Mouse (Mus musculus) neural tube, embryonic 14.5 days (tissue): ENCODE measurements around the gene Gm42688. TPM values are rescaled to one million over a fixed set of nuclear protein-coding genes. Genes with fewer than 3 reads are reported as not detected.

Experiments used
- ATAC-seq: fragments of 200-750 bp; cut with Nextera tagmentation; 2 replicates; pipeline ENCODE4 v1.8.0; 2017; ENCODE audit warnings: low read depth, mild to moderate bottlenecking, moderate TSS enrichment, moderate library complexity
- H3K27ac ChIP-seq: fragments of 300-500 bp; sonication (generic); 2 replicates; pipeline ENCODE4 v1.5.1; 2014; ENCODE audit warnings: low read depth, mild to moderate bottlenecking, control low read depth, low read length, moderate library complexity, mixed read lengths
- H3K27me3 ChIP-seq: fragments of 300-500 bp; sonication (generic); 2 replicates; pipeline ENCODE4 v1.6.1; 2014; ENCODE audit warnings: low read length; ENCODE audit not compliant: control insufficient read depth, insufficient read depth
- H3K36me3 ChIP-seq: fragments of 300-500 bp; sonication (generic); 2 replicates; pipeline ENCODE4 v1.6.1; 2014; ENCODE audit warnings: low read length, mixed read lengths; ENCODE audit not compliant: control insufficient read depth, insufficient read depth
- H3K4me1 ChIP-seq: fragments of 300-500 bp; sonication (generic); 2 replicates; pipeline ENCODE4 v1.6.1; 2014; ENCODE audit warnings: low read length; ENCODE audit not compliant: control insufficient read depth, insufficient read depth
- H3K4me2 ChIP-seq: fragments of 300-500 bp; sonication (generic); 2 replicates; pipeline ENCODE4 v1.6.1; 2014; ENCODE audit warnings: mild to moderate bottlenecking, low read depth, low read length, control low read depth
- H3K4me3 ChIP-seq: fragments of 300-500 bp; sonication (generic); 2 replicates; pipeline ENCODE4 v1.5.1; 2014; ENCODE audit warnings: low read depth, low read length, control low read depth, mixed read lengths
- H3K9ac ChIP-seq: fragments of 300-500 bp; sonication (generic); replicated peaks from 2 replicates; pipeline ENCODE4 v1.6.1; 2014; ENCODE audit warnings: low read depth, mild to moderate bottlenecking, control low read depth, low read length, mixed read lengths
- H3K9me3 ChIP-seq: fragments of 300-500 bp; sonication (generic); 2 replicates; pipeline ENCODE4 v1.6.1; 2016; ENCODE audit warnings: low read length; ENCODE audit not compliant: control insufficient read depth
- WGBS: fragments of 180-500 bp; shearing (Covaris S2); extraction: QIAGEN DNeasy Blood & Tissue Kit; methylation state at CpG from one replicate; pipeline ENCODE4 v1.1.7; 2014; 5-methylcytosine and 5-hydroxymethylcytosine counted together
- polyA plus RNA-seq: library from polyadenylated mRNA; unstranded; fragments of >200 nt; fragmentation: Nextera tagmentation; extraction: Ambion mirVana; gene quantifications from 2 replicates; pipeline ENCODE4 v1.2.1, GENCODE M21; 2014

Gene Gm42688
- polyA plus RNA-seq, 1 experiment from 2014 or later, result 4.3 TPM

GRCm38 (mm10) chr6:83119734-83120051 is 18.3 kb downstream of the Gm42688 start:
- Histone ChIP-seq H3K4me1 (peaks cover 45% of the 10 kb centered on the region), H3K27ac (0 out of 2 replicates have a peak overlapping the region, but pooled peaks have one; percentile 8), H3K36me3 (peaks cover 16% of the 10 kb centered on the region), H3K4me3 (peak overlapping the region; percentile 65; the same call in 1 of the 2 replicates), H3K27me3 (no peaks in the 10 kb centered on the region), H3K9ac (peak overlapping the region; percentile 95; the same call in 1 of the 2 replicates), H3K9me3 (no peaks in the 10 kb centered on the region), H3K4me2 (peak overlapping the region; percentile 92)
- no peak for ATAC-seq
- WGBS, result 66% methylated on average over 7 of the region's 7 CpGs

DNA sequence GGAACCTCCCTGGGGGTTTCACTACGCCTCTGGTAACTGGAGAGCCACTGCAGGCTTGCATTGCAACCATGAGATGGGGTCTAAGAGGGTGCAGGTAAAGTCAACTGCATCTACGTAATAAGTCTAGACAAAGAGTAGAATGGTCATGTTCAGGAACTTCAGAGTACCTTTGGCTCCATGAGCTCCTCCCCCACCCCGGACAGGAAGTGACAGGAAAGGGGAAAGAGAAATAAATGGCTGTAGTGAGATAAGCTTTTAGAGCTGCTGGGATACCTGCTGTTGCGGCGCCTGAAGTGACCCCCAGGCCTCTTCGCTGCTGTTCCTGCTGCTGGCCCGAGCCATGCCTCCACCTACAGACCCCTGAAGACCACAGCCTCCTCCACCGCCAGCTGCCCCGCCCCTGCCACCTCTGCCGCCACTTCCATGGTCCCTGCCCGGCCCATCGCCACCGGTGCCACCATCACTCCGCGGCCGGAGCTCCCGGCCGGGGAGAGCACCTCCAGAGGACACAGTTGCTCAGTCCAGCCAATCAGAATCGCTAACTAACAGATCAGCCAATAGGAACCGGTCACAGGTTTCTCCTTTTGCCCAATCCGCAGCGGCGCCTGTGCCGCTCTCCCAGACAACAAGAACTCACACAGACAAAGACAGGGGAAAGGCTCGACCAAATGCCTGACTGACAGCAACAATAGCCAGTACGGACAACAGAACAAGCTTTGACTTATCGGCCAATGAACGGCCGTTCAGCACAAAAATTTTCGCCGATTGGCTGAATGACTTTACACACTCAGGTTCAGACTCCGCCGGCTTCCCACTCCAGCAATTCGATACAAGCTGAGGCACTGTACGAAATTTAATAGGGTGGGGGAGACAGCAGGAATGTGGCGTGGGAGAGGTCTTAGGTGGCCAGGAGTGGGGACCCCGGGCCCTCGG is 19.8 kb downstream of the Gm42688 start, which contains the start of gene Wbp1:
Gene Wbp1 (minus strand): TSS at position 630 of the 933 bp plus-strand sequence.
- WGBS, result under 1% methylated on average over 38 of the region's 38 CpGs
- Histone ChIP-seq H3K9ac (peak within 1 kb of the TSS; percentile 95), H3K4me3 (peak within 1 kb of the TSS; percentile 65), H3K27ac (peak within 1 kb of the TSS; percentile 98), H3K4me2 (peak within 1 kb of the TSS; percentile 92), H3K27me3 (no peaks in the 10 kb centered on the region), H3K36me3 (peaks cover 16% of the 10 kb centered on the region), H3K9me3 (no peaks in the 10 kb centered on the region), H3K4me1 (peaks cover 43% of the 10 kb centered on the region)
- ATAC-seq, result peak; percentile 94

GRCm38 (mm10) chr6:83121863-83122710 is 20.7 kb downstream of the Gm42688 start:
- under 1% methylated on average over 48 of the region's 52 CpGs for WGBS
- H3K36me3 ChIP-seq, result peaks cover 13% of the 10 kb centered on the region
- H3K4me3 ChIP-seq, result peak overlapping the region; percentile 65
- H3K27ac ChIP-seq, result peak overlapping the region; percentile 98
- H3K9me3 ChIP-seq, result no peaks in the 10 kb centered on the region
- H3K9ac ChIP-seq, result peak overlapping the region; percentile 95
- H3K27me3 ChIP-seq, result no peaks in the 10 kb centered on the region
- H3K4me1 ChIP-seq, result peaks cover 35% of the 10 kb centered on the region
- peak; percentile 8; the same call in 1 of the 2 replicates for ATAC-seq
- peak overlapping the region; percentile 92 for H3K4me2 ChIP-seq

- H3K4me2 ChIP-seq, result peak overlapping the region; percentile 92; the same call in 1 of the 2 replicates
- 65% methylated on average over 5 of the region's 5 CpGs for WGBS
- H3K27me3 ChIP-seq, result no peaks in the 10 kb centered on the region
- peaks cover 9% of the 10 kb centered on the region for H3K36me3 ChIP-seq
- H3K9me3 ChIP-seq, result no peaks in the 10 kb centered on the region
- peaks cover 35% of the 10 kb centered on the region for H3K4me1 ChIP-seq
- 0 out of 2 replicates have a peak overlapping the region, but pooled peaks have one; percentile 11 for H3K9ac ChIP-seq
- peak overlapping the region; percentile 16; the same call in 1 of the 2 replicates for H3K27ac ChIP-seq
- no peak for ATAC-seq
- peak overlapping the region; percentile 3; the same call in 1 of the 2 replicates for H3K4me3 ChIP-seq
Measured at GRCm38 (mm10) chr6:83122961-83123360, 21.5 kb downstream of the Gm42688 start.

DNA sequence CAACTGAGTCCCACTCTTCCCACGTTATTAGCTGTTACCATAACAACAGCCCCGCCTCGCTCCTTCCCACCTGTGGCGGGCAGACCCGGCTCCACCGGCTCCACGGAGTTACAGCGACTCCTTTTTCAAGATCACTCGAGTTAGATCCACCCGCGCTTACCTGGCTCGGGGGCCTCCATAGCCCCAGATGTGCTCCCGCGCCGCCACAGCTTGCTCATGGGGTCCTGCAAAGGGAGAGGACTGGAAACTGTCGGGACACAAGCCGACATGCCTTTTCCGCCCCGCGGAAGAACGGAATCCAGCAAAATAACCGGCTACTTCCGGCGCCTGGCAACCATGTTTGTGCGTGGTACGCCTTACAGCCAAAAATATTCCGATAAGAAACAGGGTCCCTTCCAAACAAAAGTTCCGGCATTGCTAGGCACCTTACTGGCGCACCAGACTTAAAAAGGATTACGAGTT is 23.5 kb downstream of the Gm42688 start:
- Histone ChIP-seq H3K9ac (peak overlapping the region; percentile 63), H3K4me1 (peaks cover 29% of the 10 kb centered on the region), H3K36me3 (no peaks in the 10 kb centered on the region), H3K9me3 (no peaks in the 10 kb centered on the region), H3K27me3 (no peaks in the 10 kb centered on the region), H3K27ac (peak overlapping the region; percentile 46; the same call in 1 of the 2 replicates), H3K4me3 (peak overlapping the region; percentile 68), H3K4me2 (peak overlapping the region; percentile 83)
- ATAC-seq, result peak; percentile 12; the same call in 1 of the 2 replicates
- under 1% methylated on average over 30 of the region's 30 CpGs for WGBS

DNA sequence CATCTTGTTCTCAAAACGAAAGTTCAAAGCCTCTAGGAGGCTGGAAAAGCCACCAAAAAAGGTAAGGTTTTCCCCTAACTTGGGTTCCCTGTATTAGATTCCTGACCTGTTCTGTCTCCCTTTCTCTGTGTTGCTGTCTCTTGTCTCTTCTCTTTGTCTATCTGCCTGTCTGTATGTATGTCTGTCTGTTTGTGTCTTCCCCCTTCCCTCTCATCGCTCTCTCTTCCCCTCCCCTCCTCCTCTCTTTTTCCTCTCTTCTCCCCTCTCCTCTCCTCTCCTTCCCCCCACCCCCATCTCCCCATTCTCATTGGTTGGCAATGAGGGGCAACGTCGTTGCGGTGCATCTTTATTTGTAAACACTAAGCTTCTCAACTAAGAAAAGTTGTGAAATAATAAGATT is 23.9 kb downstream of the Gm42688 start, which contains the start of gene Ino80b:
Gene Ino80b (minus strand): TSS at position 101 of the 400 bp plus-strand sequence.
- Histone ChIP-seq H3K9me3 (no peaks in the 10 kb centered on the region), H3K27me3 (no peaks in the 10 kb centered on the region), H3K36me3 (no peaks in the 10 kb centered on the region), H3K27ac (peak within 1 kb of the TSS; percentile 46; the same call in 1 of the 2 replicates), H3K9ac (peak within 1 kb of the TSS; percentile 63), H3K4me3 (peak within 1 kb of the TSS; percentile 68), H3K4me1 (peaks cover 25% of the 10 kb centered on the region), H3K4me2 (peak within 1 kb of the TSS; percentile 83)
- ATAC-seq, result no peak
- WGBS, result 25% methylated on average over 5 of the region's 5 CpGs

GRCm38 (mm10) chr6:83127419-83127818 is 26.0 kb downstream of the Gm42688 start:
- Histone ChIP-seq H3K4me1 (peaks cover 21% of the 10 kb centered on the region), H3K4me3 (no peak overlapping the region), H3K36me3 (no peaks in the 10 kb centered on the region), H3K9ac (no peak overlapping the region), H3K9me3 (no peaks in the 10 kb centered on the region), H3K27ac (no peak overlapping the region), H3K4me2 (no peak overlapping the region), H3K27me3 (no peaks in the 10 kb centered on the region)
- no peak for ATAC-seq
- 92% methylated on average over 5 of the region's 5 CpGs for WGBS

- no peak for ATAC-seq
- H3K4me1 ChIP-seq, result peaks cover 5% of the 10 kb centered on the region; the same call in 1 of the 2 replicates
- WGBS, result 83% methylated on average over 6 of the region's 6 CpGs
- H3K9me3 ChIP-seq, result no peaks in the 10 kb centered on the region
- H3K27ac ChIP-seq, result no peak overlapping the region
- no peaks in the 10 kb centered on the region for H3K36me3 ChIP-seq
- H3K4me2 ChIP-seq, result no peak overlapping the region
- H3K27me3 ChIP-seq, result no peaks in the 10 kb centered on the region
- no peak overlapping the region for H3K4me3 ChIP-seq
- no peak overlapping the region for H3K9ac ChIP-seq
Measured at GRCm38 (mm10) chr6:83131469-83132034, 30.1 kb downstream of the Gm42688 start.
